Mouse (Mus musculus): ENCODE measurements at regions not wholly inside any gene's neighbourhood (a gene's known extent, or its start where the extent isn't known, plus 50 kb on each side); places are given as distances from the start of the nearest gene placed in this dataset.

GRCm38 (mm10) chr6:116896132-116896630, 179.5 kb upstream of the Tmem72 start:
- peak in 1 of 2 experiments; percentile 9 for DNase-seq (ENCODE audit: inconsistent age in 2 of 2, low spot score in 1 of 2)

GRCm38 (mm10) chr6:116901816-116902215, 185.1 kb upstream of the Tmem72 start:
- DNase-seq (ENCODE audit: inconsistent age in 2 of 2, low spot score in 1 of 2): no peak

- peak; percentile 28 to 83 for DNase-seq (ENCODE audit: inconsistent age in 2 of 2, low spot score in 1 of 2)
Measured at GRCm38 (mm10) chr6:116902371-116902770, 185.7 kb upstream of the Tmem72 start.

GRCm38 (mm10) chr6:116906426-116907172, 189.9 kb upstream of the Tmem72 start:
- DNase-seq (ENCODE audit: inconsistent age in 2 of 2, low spot score in 1 of 2): peak in 1 of 2 experiments; percentile 69

- DNase-seq (ENCODE audit: inconsistent age in 2 of 2, low spot score in 1 of 2): no peak
Measured at GRCm38 (mm10) chr6:116910607-116911006, 193.9 kb upstream of the Tmem72 start.

GRCm38 (mm10) chr6:116912161-116912560, 195.4 kb upstream of the Tmem72 start:
- no peak for DNase-seq (ENCODE audit: inconsistent age in 2 of 2, low spot score in 1 of 2)

GRCm38 (mm10) chr6:116914073-116914472, 197.4 kb upstream of the Tmem72 start:
- no peak for DNase-seq (ENCODE audit: inconsistent age in 2 of 2, low spot score in 1 of 2)

- DNase-seq (ENCODE audit: inconsistent age in 2 of 2, low spot score in 1 of 2): no peak
Measured at GRCm38 (mm10) chr6:116935024-116935423, 218.3 kb upstream of the Tmem72 start.

- no peak for DNase-seq (ENCODE audit: inconsistent age in 2 of 2, low spot score in 1 of 2)
Measured at GRCm38 (mm10) chr6:116941576-116941975, 224.9 kb upstream of the Tmem72 start.

GRCm38 (mm10) chr6:116942696-116943095, 225.6 kb upstream of the Cxcl12 start:
- DNase-seq (ENCODE audit: inconsistent age in 2 of 2, low spot score in 1 of 2): no peak

GRCm38 (mm10) chr6:116946083-116946732, 222.1 kb upstream of the Cxcl12 start:
- DNase-seq (ENCODE audit: inconsistent age in 2 of 2, low spot score in 1 of 2): no peak

- no peak for DNase-seq (ENCODE audit: inconsistent age in 2 of 2, low spot score in 1 of 2)
Measured at GRCm38 (mm10) chr6:116959611-116960010, 208.7 kb upstream of the Cxcl12 start.

GRCm38 (mm10) chr6:116960641-116961040, 207.7 kb upstream of the Cxcl12 start:
- no peak for DNase-seq (ENCODE audit: inconsistent age in 2 of 2, low spot score in 1 of 2)

- peak in 1 of 2 experiments; percentile 50 for DNase-seq (ENCODE audit: inconsistent age in 2 of 2, low spot score in 1 of 2)
Measured at GRCm38 (mm10) chr6:116966436-116966835, 201.9 kb upstream of the Cxcl12 start.

GRCm38 (mm10) chr6:116969381-116969910, 198.9 kb upstream of the Cxcl12 start:
- DNase-seq (ENCODE audit: inconsistent age in 2 of 2, low spot score in 1 of 2): peak in 1 of 2 experiments; percentile 25

- no peak for DNase-seq (ENCODE audit: inconsistent age in 2 of 2, low spot score in 1 of 2)
Measured at GRCm38 (mm10) chr6:116974841-116975240, 193.5 kb upstream of the Cxcl12 start.

- DNase-seq (ENCODE audit: inconsistent age in 2 of 2, low spot score in 1 of 2): peak in 1 of 2 experiments; percentile 50
Measured at GRCm38 (mm10) chr6:116980349-116980995, 187.9 kb upstream of the Cxcl12 start.

GRCm38 (mm10) chr6:116985147-116985737, 183.1 kb upstream of the Cxcl12 start:
- DNase-seq (ENCODE audit: inconsistent age in 2 of 2, low spot score in 1 of 2): no peak

- no peak for DNase-seq (ENCODE audit: inconsistent age in 2 of 2, low spot score in 1 of 2)
Measured at GRCm38 (mm10) chr6:116986266-116987000, 181.9 kb upstream of the Cxcl12 start.

GRCm38 (mm10) chr6:116987243-116987642, 181.1 kb upstream of the Cxcl12 start:
- no peak for DNase-seq (ENCODE audit: inconsistent age in 2 of 2, low spot score in 1 of 2)

All from adrenal gland, adult (tissue).